Mouse (Mus musculus): ENCODE measurements around the gene Clpp. TPM values are rescaled to one million over a fixed set of nuclear protein-coding genes. Genes with fewer than 3 reads are reported as not detected.

Gene Clpp
- polyA plus RNA-seq, 1 experiment from 2014 or later, result 177 TPM

DNA sequence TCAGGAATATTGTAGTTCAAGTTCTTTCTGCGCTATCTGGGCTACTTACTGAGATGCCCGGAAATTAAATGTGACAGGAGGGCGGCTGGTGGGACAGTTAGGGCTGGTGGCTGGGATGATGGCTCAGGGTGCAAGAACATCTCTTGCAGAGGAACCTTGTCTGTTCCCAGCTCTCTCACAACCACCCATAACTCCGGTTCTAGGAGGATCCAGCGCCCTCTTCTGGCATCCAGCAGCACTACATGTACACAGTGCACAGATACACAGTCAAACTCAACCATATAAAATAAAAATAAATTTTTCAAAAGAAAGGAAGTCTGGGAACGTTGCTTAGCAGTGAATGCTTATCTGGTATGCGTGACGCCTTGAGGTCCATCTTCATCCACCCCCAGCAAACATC, 48.9 kb downstream of the Clpp start:
- Histone ChIP-seq H3K4me3 (replicated peaks) (no peak overlapping the region), H3K27me3 (replicated peaks) (peaks cover 14% of the 10 kb centered on the region), H3K36me3 (no peaks in the 10 kb centered on the region), H3K9me3 (replicated peaks) (no peaks in the 10 kb centered on the region), H3K9ac (replicated peaks) (no peak overlapping the region), H3K27ac (replicated peaks) (no peak overlapping the region), H3K4me1 (no peaks in the 10 kb centered on the region), H3K4me2 (no peak overlapping the region)
- 42% methylated on average over 8 of the region's 8 CpGs for WGBS
- no peak for ATAC-seq (ENCODE audit: low FRiP score)

DNA sequence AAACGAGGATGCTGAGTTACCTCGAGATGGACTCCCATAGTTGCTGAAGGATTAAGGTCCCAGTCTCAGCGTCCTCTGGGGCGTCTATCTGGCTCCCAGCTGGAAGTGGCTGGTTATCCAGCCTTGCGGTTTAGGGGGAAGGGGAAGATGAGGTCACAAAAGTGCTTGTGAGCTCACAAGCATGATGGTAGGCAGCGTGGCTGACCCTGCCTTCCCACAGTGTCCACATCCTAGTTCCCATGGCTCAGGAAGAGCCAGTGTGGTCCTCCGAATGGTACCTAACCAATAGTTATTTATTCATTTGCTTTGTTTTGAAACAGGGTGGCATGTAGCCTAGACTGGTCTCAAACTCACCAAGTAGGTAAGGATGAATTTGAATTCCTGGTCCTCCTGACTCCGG, 51.4 kb downstream of the Clpp start, which contains the start of gene Slc25a41:
Slc25a41 (minus strand) TSS at position 101 of the 400 bp plus-strand sequence.
- Histone ChIP-seq H3K4me2 (no peak within 1 kb of the TSS), H3K9ac (replicated peaks) (no peak within 1 kb of the TSS), H3K4me1 (no peaks in the 10 kb centered on the region), H3K9me3 (replicated peaks) (no peaks in the 10 kb centered on the region), H3K27ac (replicated peaks) (no peak within 1 kb of the TSS), H3K4me3 (replicated peaks) (no peak within 1 kb of the TSS), H3K27me3 (replicated peaks) (peaks cover 14% of the 10 kb centered on the region), H3K36me3 (peaks cover 18% of the 10 kb centered on the region)
- ATAC-seq (ENCODE audit: low FRiP score), result no peak
- 80% methylated on average over 8 of the region's 8 CpGs for WGBS

Other genes starting within 250 kb of the Clpp start
- 2.7 and 5.3 TPM in 2 replicates for gene Nrtn, start 232.8 kb upstream of the Clpp start, polyA plus RNA-seq (2015; fragmentation: Nextera tagmentation; extraction: Ambion mirVana)
- 86.4 and 97.6 TPM in 2 replicates for gene Dus3l, start 225.5 kb upstream of the Clpp start, polyA plus RNA-seq (2015; fragmentation: Nextera tagmentation; extraction: Ambion mirVana)
- gene Prr22, start 220.1 kb upstream of the Clpp start, polyA plus RNA-seq (2015; fragmentation: Nextera tagmentation; extraction: Ambion mirVana), result 0.87 and 0.93 TPM in 2 replicates
- 5.1 and 5.3 TPM in 2 replicates for gene Rfx2, start 159.3 kb upstream of the Clpp start, polyA plus RNA-seq (2015; fragmentation: Nextera tagmentation; extraction: Ambion mirVana)
- not detected in 2 replicates for gene Acsbg2, start 115.9 kb upstream of the Clpp start, polyA plus RNA-seq (2015; fragmentation: Nextera tagmentation; extraction: Ambion mirVana)
- gene 1700061G19Rik, start 114.8 kb upstream of the Clpp start, polyA plus RNA-seq (2015; fragmentation: Nextera tagmentation; extraction: Ambion mirVana), result 0.41 and 0.49 TPM in 2 replicates
- 69.0 and 74.9 TPM in 2 replicates for gene Mllt1, start 54.9 kb upstream of the Clpp start, polyA plus RNA-seq (2015; fragmentation: Nextera tagmentation; extraction: Ambion mirVana)
- not detected in 2 replicates for gene Acer1, start 8.2 kb upstream of the Clpp start, polyA plus RNA-seq (2015; fragmentation: Nextera tagmentation; extraction: Ambion mirVana)
- 56.2 and 59.4 TPM in 2 replicates for gene Alkbh7, start 7.0 kb downstream of the Clpp start, polyA plus RNA-seq (2015; fragmentation: Nextera tagmentation; extraction: Ambion mirVana)
- 0.43 and 0.49 TPM in 2 replicates for gene Pspn, start 9.7 kb downstream of the Clpp start, polyA plus RNA-seq (2015; fragmentation: Nextera tagmentation; extraction: Ambion mirVana)
- 63.2 and 70.7 TPM in 2 replicates for gene Gtf2f1, start 21.0 kb downstream of the Clpp start, polyA plus RNA-seq (2015; fragmentation: Nextera tagmentation; extraction: Ambion mirVana)
- gene Gm17949, start 21.2 kb downstream of the Clpp start, polyA plus RNA-seq (2015; fragmentation: Nextera tagmentation; extraction: Ambion mirVana), result 0.26 and 0.46 TPM in 2 replicates
- 25.8 and 29.1 TPM in 2 replicates for gene Khsrp, start 41.2 kb downstream of the Clpp start, polyA plus RNA-seq (2015; fragmentation: Nextera tagmentation; extraction: Ambion mirVana)
- not detected in 2 replicates for gene Slc25a41, start 51.3 kb downstream of the Clpp start, polyA plus RNA-seq (2015; fragmentation: Nextera tagmentation; extraction: Ambion mirVana)
- gene Crb3, start 68.8 kb downstream of the Clpp start, polyA plus RNA-seq (2015; fragmentation: Nextera tagmentation; extraction: Ambion mirVana), result 1.6 and 10.2 TPM in 2 replicates
- 42.7 and 43.7 TPM in 2 replicates for gene Slc25a23, start 69.6 kb downstream of the Clpp start, polyA plus RNA-seq (2015; fragmentation: Nextera tagmentation; extraction: Ambion mirVana)
- 5.6 and 7.7 TPM in 2 replicates for gene Dennd1c, start 88.2 kb downstream of the Clpp start, polyA plus RNA-seq (2015; fragmentation: Nextera tagmentation; extraction: Ambion mirVana)
- gene Tubb4a, start 97.5 kb downstream of the Clpp start, polyA plus RNA-seq (2015; fragmentation: Nextera tagmentation; extraction: Ambion mirVana), result 309 and 350 TPM in 2 replicates
- gene Tnfsf9, start 115.0 kb downstream of the Clpp start, polyA plus RNA-seq (2015; fragmentation: Nextera tagmentation; extraction: Ambion mirVana), result 7.7 and 8.5 TPM in 2 replicates
- gene Cd70, start 159.5 kb downstream of the Clpp start, polyA plus RNA-seq (2015; fragmentation: Nextera tagmentation; extraction: Ambion mirVana), result 1.7 and 1.8 TPM in 2 replicates
- 0.37 TPM in 1 of 2 replicates, not detected in the other for gene Tnfsf14, start 203.9 kb downstream of the Clpp start, polyA plus RNA-seq (2015; fragmentation: Nextera tagmentation; extraction: Ambion mirVana)
- 3.7 and 4.0 TPM in 2 replicates for gene C3, start 237.8 kb downstream of the Clpp start, polyA plus RNA-seq (2015; fragmentation: Nextera tagmentation; extraction: Ambion mirVana)